Mouse (Mus musculus) cerebellum, adult 9-10 months (tissue): Measurements from ENCODE around the gene 1300017J02Rik.

Experiments used
- DNase-seq: peaks from one replicate; pipeline ENCODE4 v3.0.0; 2022

The 1300017J02Rik gene

GRCm38 (mm10) chr9:103265778-103266177 is 39.1 kb downstream of the 1300017J02Rik start:
- DNase-seq: no peak

- DNase-seq: no peak
These were observed 52.0 kb downstream of the 1300017J02Rik start for GRCm38 (mm10) chr9:103252906-103253305.

GRCm38 (mm10) chr9:103248618-103249017 is 56.3 kb downstream of the 1300017J02Rik start:
- DNase-seq: no peak

GRCm38 (mm10) chr9:103246526-103247168 is 58.2 kb downstream of the 1300017J02Rik start:
- no peak for DNase-seq

- no peak for DNase-seq
These were observed 61.2 kb downstream of the 1300017J02Rik start for GRCm38 (mm10) chr9:103243640-103244039.

GRCm38 (mm10) chr9:103241206-103241605 is 63.7 kb downstream of the 1300017J02Rik start:
- no peak for DNase-seq

- DNase-seq: no peak
These were observed 65.4 kb downstream of the 1300017J02Rik start for GRCm38 (mm10) chr9:103239471-103239870.

GRCm38 (mm10) chr9:103234565-103235165 is 70.2 kb downstream of the 1300017J02Rik start:
- DNase-seq: no peak

- DNase-seq: no peak
These were observed 70.8 kb downstream of the 1300017J02Rik start for GRCm38 (mm10) chr9:103234059-103234458.

GRCm38 (mm10) chr9:103233006-103233395 is 71.9 kb downstream of the 1300017J02Rik start:
- DNase-seq: no peak

- DNase-seq: no peak
These were observed 72.5 kb downstream of the 1300017J02Rik start for GRCm38 (mm10) chr9:103232232-103233005.

- peak; percentile 38 for DNase-seq
These were observed 74.5 kb downstream of the 1300017J02Rik start, which contains the start of the genes Gm20425 and Trf for GRCm38 (mm10) chr9:103230151-103230951. Gene Gm20425, minus strand, starts transcription at chr9:103230307. Gene Trf, minus strand, starts transcription at chr9:103230444.

- DNase-seq: no peak
These were observed 75.6 kb downstream of the 1300017J02Rik start for GRCm38 (mm10) chr9:103229037-103229867.

- no peak for DNase-seq
These were observed 76.4 kb downstream of the 1300017J02Rik start for GRCm38 (mm10) chr9:103228370-103229003.

GRCm38 (mm10) chr9:103227760-103228159 is 77.1 kb downstream of the 1300017J02Rik start:
- DNase-seq: no peak

GRCm38 (mm10) chr9:103226806-103227205 is 78.1 kb downstream of the 1300017J02Rik start:
- no peak for DNase-seq

- no peak for DNase-seq
These were observed 79.4 kb downstream of the 1300017J02Rik start for GRCm38 (mm10) chr9:103225464-103225863.

- no peak for DNase-seq
These were observed 80.2 kb downstream of the 1300017J02Rik start for GRCm38 (mm10) chr9:103224721-103225120.

- DNase-seq: no peak
These were observed 90.6 kb downstream of the 1300017J02Rik start for GRCm38 (mm10) chr9:103214281-103214680.

- no peak for DNase-seq
These were observed 91.3 kb downstream of the 1300017J02Rik start for GRCm38 (mm10) chr9:103213631-103214030.

GRCm38 (mm10) chr9:103212654-103213420 is 92.0 kb downstream of the 1300017J02Rik start:
- DNase-seq: no peak
